Mouse (Mus musculus) T-cell, adult 2 months (primary cell): ENCODE results near the gene Ebf1.

Experiments
- DNase-seq: peaks from one replicate; pipeline ENCODE4 v3.0.0; 2022; ENCODE audit warnings: low spot score

The Ebf1 gene

GRCm38 (mm10) chr11:45026012-45026411 lies 408.9 kb downstream of the Ebf1 start:
- no peak for DNase-seq

DNA sequence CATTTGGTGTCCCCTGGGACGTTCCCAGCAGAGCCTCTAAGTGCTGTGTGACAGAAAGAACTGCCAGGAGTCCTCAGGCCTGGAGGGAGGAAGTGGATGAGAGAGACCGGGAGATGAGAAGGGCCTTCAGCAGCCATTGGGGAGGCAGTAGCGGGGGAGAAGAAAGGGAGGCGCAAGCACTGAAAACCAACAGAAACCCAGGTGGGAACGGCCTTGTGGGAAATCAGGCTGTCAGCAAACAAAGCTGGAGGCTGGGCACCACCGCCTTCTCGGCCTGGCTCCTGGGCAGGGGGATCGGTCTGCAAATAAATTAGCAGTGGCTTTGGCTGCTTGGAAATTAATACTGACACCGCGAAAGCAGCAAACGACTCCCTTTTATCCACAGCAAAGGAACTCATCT lies 409.6 kb downstream of the Ebf1 start:
- DNase-seq = no peak

- no peak for DNase-seq
These were observed 410.0 kb downstream of the Ebf1 start for GRCm38 (mm10) chr11:45027076-45027475.

GRCm38 (mm10) chr11:45055744-45056610 lies 438.9 kb downstream of the Ebf1 start:
- no peak for DNase-seq
